Mouse (Mus musculus) C2C12 (cell line): Measurements from ENCODE around the gene Ceacam1.

ENCODE experiments used
- CEBPB ChIP-seq: IDR thresholded peaks from one replicate; pipeline ENCODE4 v1.6.1; 2011; ENCODE audit warnings: low read depth, mild to moderate bottlenecking, control low read depth, moderate library complexity
- CTCF ChIP-seq: IDR thresholded peaks from one replicate; pipeline ENCODE4 v1.5.1; 2011; ENCODE audit not compliant: control insufficient read depth, insufficient read depth, insufficient read length
- FOSL1 ChIP-seq: IDR thresholded peaks from one replicate; pipeline ENCODE4 v1.8.0; 2011; ENCODE audit warnings: mild to moderate bottlenecking, low read length; ENCODE audit not compliant: poor library complexity, insufficient read depth, severe bottlenecking
- MAX ChIP-seq: IDR thresholded peaks from one replicate; pipeline ENCODE4 v1.6.1; 2011; ENCODE audit warnings: mild to moderate bottlenecking, control low read depth
- MYOD1 ChIP-seq: IDR thresholded peaks from one replicate; pipeline ENCODE4 v1.6.1; 2011; ENCODE audit warnings: low read depth; ENCODE audit not compliant: control insufficient read depth, insufficient read length
- MYOG ChIP-seq: IDR thresholded peaks from one replicate; pipeline ENCODE4 v1.6.1; 2011; ENCODE audit not compliant: control insufficient read depth, insufficient read length; ENCODE audit errors: extremely low read depth
- USF1 ChIP-seq: IDR thresholded peaks from one replicate; pipeline ENCODE4 v1.6.1; 2011; ENCODE audit warnings: low read depth, mild to moderate bottlenecking, control low read depth, moderate library complexity

GRCm38 (mm10) chr7:25424429-25424828 lies 53.0 kb downstream of the Ceacam1 start:
- TF ChIP-seq CTCF (peak; percentile 10), MAX (no peak), USF1 (no peak), MYOD1 (no peak), MYOG (no peak), CEBPB (no peak), FOSL1 (no peak)
